Mouse (Mus musculus): Measurements from ENCODE around the gene Yif1a.

Yif1a gene

DNA sequence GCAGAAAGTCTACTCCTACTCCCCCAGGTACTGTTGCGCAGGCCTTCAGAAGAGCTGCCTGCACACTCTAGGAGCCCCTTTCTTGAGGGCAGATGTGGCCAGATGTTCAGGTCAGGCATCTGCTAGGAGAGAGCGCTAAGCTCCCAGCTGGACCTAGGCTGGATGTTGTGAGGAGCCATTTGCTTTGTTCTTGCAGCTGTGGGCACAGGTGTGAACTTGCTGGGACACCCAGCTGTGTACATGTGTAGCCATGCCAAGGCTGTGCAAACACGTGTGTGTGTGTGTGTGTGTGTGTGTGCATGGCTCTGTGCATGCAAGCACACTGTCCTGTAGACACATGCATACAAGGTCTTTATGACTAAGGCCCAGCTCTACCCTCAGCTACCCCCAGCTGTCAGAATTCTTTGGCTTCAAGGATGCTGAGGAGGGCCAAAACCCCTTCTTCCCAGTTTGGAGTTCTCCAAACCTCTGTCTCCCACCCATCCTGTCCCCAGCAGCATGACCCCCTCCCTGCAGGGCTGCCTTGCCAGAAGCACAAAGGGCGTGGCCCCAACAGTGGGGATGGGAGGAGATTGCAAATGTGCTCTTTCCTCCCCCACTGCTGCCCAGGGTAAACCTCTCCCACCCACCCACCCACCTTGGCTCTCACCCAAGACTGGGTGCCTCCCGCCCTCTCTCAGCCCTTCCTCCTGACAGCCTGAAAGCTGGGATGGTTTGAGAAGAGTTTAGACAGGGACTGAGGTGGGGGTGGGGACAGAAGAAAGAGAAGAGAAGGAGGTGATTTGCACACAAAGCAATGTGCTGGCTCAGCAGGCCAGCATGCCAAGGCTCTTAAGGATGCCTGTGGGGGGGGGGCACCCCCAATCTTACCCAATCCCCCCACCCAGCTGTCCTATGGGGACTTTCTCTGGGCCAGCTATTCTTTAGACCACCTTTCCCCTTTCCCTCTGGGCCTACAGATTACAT, 27.7 kb upstream of the Yif1a start:
- DNase-seq, result no peak

DNA sequence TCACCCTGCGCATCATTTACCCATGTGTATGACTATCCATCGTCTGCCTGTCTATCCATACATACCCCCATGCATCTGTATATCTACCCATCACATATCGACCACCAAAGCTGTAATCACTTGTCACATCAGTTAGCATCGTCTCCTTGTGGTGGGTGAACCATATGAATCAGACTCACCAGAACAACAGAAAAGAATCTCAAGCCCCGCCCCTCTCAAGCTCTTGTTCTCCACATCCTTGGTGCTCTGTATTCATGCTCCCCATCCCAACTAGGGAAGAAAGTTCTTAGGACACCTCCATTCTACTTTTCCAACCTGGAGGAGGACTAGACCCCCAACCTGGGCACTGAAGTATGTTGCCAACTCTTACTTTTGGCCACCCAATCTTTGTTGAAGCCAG, 26.3 kb upstream of the Yif1a start:
- DNase-seq, result no peak

DNA sequence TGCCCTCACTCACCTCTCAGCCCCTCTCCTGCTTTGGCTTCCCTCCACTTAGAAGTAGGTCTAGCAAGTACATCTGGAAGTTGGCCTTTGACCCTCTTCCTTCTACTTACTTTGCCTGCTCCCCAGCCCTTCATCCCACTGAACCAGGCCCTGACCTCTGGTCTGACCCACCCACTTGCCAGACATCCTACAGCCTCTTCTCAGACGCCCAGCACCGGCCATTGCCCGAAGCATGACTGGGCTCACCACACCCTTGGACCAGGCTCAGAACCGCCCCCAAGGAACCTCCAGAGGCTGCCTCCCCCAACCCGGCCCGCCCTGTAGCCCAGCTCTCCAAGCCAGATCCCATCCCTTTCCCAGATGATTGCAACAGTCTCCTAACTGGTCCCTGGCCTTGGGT, 25.9 kb upstream of the Yif1a start:
- DNase-seq, result no peak

DNA sequence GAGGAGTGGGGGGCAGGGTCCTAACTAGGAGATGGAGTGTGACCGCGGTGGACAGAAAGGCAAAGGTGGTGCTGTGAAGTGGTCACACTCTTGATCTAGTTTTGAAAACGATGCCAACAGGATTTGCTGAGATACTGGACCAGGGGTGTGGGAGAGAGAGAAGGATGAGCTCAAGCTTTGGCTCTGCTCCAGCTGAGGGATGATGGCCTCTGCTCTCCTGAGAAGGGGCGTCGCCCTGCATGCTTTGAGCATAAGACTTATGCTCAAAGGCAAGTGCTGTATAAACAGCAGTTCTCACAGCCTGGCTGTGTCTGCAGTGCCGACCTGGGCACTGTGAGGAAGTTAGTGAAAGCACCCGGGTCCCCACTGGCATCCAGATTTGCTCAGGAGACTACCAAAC, 23.2 kb upstream of the Yif1a start:
- no peak for DNase-seq

DNA sequence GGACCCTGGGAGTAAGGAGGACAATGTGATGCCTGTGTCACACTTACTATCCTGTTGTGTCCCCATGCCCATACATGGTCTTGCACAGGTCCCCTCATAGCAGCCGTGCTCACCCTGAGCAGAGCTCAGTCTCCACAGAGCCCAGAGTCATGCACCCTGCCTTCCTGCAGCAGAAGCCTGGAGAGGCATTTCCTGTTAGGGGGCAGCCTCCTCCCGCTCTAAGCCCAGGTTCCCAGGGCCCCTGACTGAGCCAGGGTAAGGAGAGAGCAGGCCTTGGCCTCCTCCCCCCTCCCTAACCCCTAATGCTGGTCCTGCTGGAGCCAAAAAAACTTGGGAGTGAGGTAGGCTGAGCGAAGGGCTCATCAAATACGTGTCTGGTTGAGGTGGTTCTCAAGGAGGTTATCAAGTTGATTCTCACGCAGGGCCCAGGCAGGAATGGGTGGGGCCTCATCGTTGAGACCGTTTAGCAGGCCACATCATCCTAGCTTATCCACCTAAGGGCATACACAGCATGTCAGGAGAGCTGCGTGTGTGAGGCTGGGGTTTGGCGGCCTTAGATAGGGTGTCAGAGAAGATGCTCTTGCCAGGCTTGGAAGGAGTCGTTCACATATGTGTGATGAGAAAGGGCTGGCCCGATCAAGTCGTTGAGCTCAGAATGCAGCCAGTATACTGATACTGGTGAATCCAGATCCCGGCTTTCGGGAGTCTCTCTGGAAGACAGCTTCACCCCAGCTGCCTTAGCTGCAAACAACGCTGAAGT, 21.1 kb upstream of the Yif1a start:
- DNase-seq, result no peak

DNA sequence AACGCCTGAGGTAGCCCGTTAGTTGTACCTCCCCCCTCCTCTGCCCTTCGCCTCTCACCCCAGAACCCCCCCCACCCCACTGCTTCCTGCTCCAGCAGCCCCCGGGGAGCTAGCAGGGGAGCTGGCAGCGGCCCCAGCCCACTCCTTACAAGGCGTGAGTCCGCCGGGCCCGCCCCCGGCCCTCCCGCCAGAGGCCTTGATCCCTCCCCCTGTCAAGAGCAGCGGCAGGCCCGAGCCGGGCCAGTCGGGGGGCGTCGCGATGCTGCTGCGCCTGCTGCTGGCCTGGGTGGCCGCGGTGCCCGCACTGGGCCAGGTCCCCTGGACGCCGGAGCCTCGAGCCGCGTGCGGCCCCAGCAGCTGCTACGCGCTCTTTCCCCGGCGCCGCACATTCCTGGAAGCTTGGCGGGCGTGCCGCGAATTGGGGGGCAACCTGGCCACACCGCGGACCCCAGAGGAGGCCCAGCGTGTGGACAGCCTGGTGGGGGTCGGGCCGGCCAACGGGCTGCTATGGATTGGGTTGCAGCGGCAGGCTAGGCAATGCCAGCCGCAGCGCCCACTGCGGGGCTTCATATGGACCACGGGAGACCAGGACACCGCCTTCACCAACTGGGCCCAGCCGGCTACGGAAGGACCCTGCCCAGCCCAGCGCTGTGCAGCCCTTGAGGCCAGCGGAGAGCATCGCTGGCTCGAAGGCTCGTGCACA, 20.3 kb upstream of the Yif1a start, which contains the start of gene Cd248:
Cd248 (plus strand) TSS at position 212 of the 703 bp plus-strand sequence.
- no peak for DNase-seq

DNA sequence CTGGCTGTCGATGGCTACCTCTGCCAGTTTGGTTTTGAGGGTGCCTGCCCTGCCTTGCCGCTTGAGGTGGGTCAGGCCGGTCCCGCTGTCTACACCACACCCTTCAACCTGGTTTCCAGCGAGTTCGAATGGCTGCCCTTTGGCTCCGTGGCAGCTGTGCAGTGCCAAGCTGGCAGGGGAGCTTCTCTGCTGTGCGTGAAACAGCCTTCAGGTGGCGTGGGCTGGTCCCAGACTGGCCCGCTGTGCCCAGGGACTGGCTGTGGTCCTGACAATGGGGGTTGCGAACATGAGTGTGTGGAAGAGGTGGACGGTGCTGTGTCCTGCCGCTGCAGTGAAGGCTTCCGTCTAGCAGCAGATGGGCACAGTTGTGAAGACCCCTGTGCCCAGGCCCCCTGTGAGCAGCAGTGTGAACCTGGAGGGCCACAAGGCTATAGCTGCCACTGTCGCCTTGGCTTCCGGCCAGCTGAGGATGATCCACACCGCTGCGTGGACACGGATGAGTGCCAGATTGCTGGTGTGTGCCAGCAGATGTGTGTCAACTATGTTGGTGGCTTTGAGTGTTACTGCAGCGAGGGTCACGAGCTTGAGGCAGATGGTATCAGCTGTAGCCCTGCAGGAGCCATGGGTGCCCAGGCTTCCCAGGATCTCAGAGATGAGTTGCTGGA, 19.6 kb upstream of the Yif1a start:
- DNase-seq, result peak; percentile 45

DNA sequence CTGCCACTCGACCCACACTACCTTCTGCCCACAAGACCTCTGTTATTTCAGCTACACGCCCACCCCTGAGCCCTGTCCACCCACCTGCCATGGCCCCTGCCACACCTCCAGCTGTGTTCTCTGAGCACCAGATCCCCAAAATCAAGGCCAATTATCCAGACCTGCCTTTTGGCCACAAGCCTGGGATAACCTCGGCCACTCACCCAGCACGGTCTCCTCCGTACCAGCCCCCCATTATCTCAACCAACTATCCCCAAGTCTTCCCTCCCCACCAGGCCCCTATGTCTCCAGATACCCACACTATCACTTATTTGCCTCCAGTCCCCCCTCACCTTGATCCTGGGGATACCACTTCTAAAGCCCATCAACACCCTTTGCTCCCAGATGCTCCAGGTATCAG, 18.9 kb upstream of the Yif1a start:
- no peak for DNase-seq

DNA sequence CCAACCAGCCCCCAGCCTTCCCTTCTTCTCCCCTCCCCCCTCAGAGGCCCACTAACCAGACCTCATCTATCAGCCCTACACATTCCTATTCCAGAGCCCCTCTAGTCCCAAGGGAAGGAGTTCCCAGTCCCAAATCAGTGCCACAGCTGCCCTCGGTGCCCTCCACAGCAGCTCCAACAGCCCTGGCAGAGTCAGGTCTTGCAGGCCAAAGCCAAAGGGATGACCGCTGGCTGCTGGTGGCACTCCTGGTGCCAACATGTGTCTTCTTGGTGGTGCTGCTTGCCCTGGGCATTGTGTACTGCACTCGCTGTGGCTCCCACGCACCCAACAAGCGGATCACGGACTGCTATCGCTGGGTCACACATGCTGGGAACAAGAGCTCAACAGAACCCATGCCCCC, 18.4 kb upstream of the Yif1a start:
- DNase-seq, result no peak

DNA sequence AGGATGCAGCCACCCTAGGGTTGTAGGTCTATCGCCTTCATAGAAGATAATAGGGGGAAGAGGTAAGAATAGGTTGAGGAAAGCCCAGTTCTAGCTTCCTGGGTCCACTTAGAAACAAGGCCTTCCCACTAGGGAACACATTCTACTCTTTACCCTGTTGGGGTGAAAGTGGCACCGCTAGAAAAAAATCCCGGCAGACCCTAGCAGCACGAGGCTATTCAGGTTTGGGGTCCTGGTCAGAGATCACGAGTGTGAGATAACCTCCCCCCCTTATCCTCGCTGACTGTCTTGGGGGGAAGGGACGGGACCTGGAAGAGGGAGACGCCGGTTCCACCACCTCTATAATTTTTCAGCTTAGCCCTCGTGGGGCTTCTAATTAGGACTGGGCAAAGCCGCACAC, 17.3 kb upstream of the Yif1a start:
- no peak for DNase-seq

DNA sequence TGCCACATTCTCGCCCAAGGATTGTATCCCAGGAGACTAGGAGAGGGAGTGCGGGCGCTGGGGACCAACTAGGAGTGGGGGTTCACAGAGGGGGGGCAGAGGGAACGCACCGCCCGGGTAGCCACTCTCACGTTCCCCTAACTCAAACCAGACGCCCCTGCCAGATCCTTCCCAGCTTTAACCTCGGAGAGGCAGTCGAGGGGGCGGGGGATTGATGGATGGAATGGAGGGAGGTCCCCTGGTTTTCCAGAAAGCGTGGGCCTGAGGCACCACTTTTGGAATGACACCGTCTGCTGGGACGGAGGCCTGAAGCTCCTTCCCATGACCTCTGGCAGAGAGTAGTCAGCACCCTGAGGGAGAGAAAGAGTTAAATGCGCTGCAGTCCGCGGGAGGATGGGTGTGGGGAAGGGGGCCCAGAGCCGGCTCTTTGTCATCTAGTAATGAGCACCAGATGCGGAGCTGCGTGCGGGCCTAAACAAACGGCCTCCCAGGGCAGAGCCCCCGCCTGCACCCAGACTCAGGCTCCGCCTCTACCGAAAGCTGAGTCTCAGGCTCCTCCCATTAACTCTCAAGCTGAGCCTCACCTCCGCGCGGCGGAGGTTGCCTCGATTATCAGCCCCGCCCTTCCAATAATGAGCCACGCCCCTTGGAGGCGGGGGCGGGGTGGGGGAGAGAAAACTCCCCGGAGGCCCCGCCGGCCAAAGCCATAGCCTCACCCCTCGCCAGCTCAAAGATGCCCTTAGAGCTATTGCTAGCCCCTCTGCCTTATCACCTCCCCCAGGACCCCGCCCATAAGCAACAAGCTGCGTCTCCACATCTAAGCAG, 16.6 kb upstream of the Yif1a start:
- peak; percentile 65 for DNase-seq

DNA sequence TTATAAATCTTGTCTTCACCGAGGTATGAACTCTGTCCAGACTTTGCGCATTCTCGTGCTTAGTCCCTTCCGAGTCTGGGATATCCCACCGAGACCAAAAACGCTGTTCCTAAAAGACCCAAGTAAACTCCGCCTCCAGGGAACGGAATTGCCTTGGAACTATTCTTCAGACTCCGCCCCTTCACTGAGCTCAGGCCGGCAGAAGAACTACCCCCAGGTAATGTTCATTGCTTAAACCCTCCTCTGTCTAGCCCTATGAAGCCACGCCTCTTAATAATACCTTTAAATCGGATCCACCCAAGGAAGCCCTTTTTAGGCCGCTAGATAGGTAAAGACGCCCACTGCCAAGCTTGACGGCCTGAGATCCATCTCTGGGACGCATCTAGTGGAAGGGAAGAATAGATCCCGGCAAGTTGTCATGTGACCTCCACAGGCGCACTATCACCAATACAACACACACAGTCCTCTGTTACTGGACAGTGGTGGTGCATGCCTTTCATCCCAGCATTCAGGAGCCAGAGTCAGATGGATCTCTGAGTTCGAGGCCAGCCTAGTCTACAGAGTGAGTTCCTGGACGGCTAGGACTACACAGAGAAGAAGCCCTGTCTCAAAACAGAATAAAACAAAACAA, 15.8 kb upstream of the Yif1a start:
- peak; percentile 41 for DNase-seq

DNA sequence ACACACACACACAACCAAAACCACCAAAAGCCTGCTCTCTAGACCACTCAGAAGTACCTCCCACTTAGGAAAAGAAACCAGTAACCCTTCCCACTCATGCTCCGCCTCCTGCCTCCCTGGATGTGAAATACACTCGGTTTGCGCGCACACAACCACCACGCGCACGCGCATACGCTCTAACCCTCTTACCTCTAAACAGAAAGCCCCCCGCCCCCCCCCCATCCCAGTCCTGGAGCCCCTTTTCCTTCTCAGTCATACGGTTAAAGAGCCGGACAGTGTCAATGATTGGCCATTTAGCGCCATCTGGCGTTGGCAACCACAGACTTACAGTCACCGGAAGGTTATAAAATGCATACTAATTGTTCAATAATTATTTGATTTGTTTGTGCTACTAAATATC, 15.3 kb upstream of the Yif1a start:
- peak; percentile 64 for DNase-seq

DNA sequence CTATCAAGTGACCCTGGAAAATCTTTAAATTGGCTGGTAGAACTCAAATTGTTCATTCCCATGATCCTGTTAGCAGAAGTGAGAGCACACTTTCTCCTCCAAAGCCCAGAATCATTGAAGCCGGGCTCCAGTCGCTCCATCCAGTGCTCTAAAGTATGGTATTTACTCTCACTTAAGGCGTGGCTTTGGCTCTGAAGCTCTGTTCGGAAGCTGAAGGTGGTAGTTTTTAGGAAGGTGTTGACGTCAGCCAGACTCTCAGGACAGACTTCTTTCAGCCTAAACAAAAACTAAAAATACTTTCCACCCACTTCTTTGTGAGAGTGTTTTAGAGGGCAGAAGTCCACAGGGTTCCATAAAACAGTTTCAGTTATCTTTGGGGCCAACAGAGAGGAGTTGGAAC, 14.8 kb upstream of the Yif1a start:
- no peak for DNase-seq

DNA sequence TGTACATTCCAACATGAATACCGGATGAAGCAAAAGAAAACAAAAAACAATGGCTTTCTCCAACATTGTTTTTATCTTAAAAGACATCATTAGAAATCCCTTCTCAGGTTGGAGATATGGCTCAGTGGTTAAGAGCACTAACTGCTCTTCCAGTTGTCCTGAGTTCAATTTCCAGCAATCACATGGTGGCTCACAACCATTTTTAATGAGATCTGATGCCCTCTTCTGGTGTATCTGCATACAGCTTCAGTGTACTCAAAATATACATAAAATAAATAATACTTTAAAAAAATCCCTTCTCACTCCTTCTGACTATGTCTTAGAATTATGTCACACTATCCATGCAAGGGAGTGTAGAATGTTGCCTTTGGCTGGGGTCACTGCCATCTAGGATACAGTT, 9.1 kb upstream of the Yif1a start:
- no peak for DNase-seq

DNA sequence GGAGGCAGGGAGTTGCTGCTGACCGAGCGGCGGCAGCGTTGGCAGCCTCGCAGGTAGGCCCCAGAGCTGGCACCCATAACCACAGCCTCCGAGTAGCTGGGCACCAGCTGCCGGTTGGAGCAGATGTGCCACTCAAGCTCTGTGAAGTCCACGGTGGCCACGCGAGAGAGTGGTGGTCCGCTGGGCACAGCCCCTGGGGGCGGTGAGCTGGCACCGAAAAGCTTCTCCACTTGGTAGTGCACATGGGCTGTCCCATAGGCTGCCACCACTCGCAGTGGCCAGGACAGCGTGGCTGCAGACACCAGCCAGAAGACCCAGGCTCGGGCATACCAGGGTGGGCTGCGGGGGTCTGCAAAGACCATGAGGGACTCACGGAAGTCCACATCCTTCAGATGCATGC, 6.3 kb upstream of the Yif1a start:
- no peak for DNase-seq

DNA sequence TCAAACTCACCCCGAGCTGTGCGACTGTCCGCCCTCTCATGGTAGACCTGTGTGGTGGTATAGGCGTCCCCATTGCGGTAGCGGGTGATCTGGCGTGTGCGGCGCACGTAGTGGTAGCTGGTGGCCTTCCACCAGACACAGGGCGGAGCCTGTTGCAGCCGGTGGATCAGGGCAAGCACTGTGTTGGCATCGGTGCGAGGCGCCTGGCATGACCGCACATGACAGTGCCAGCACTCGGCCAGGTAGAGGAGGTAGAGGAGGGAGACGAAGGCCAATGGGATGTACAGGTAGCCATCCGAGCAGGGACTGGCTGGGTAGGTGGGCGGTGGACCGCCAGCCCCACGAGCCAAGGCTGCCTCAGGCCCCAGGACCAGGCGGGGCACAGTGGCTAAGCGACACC, 5.7 kb upstream of the Yif1a start:
- DNase-seq, result peak; percentile 65

DNA sequence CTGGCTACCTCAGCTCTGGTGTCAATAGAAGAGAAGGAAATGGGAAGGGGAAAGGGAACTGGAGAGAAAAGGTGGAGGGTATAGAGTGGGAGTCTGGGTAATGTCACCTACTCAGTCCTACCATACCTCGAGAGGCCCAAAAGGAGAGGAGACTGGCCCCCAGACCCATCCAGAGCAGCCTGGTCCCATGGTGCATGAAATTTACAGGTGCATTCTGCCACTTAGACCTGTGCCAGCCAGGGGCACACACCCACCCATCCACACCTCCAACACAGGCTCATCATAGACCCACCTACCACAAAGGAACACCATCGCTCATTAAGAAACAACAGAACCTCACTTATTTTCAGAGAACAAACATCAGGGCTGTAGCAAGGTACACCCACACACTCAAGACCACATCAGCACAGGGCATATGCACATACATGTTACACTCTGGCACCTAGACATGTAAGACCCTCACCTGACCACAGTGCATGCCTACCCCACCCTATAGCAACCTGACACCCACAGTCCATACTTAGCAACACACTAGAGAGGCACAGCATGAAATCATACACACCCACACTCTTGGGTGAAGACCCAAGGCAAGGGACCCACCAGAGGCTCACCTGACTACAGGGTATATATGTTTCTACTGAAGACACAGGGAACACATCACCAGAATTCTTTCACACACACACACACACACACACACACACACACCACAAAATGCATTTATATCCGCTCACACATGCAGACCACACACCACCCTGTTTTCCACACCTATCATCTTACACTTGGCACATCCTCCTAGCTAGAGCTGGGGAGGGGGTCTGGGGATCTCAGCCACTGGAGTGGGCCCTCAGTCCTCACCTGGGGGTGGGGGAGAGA, 4.1 kb upstream of the Yif1a start:
- peak; percentile 73 for DNase-seq

DNA sequence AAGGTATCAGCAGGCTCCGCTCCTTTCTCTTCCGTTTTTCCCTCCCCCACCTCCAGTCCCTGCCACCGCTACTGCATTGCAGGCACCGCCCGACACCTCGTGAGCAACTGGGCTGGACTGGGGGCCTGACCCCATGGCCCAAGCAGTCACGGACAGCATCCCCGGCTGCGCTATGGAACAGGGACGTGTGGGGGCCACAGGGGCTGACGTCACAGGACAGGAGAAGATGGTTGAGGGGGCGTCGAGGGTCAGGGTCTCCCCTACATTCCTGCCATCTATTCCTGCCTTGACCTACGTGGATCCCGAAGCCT, 3.5 kb upstream of the Yif1a start:
- DNase-seq, result no peak

DNA sequence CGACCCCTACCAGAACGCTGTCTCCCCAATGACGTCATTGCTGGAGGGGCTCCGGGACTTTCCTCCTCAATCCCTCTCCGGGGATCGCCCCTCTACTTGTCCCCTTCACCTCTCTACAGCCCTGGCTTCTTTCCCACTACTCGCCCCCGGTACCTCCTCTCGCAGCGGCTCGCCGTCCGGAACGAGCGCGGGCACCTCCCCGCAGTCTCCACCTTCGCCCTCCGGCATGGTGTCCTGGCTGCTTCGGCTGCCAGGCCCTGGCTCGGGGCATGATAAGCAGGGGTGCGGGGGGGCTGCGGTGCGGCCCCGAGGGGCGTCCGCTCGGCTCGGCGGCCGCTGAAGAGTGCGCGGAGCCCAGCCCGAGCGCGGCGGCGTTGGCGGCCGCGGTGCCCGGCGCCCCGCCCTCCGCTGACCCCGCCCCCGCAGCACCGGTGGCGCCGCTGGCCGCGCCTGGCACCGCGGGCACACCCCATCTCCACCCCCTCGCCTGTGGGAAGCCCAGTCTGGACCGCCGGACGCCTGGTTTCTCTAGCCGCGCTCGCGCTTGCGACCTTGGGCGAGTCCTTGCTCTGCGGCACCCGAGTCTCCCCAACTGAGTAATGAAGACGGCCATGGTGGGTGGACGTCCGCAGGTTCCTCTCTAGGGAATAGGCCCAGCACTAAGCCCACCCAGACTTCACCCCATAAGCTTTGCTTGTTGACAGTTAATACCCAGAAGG, 3.0 kb upstream of the Yif1a start, which contains the start of gene Tmem151a:
Tmem151a (minus strand) TSS at position 387 of the 719 bp plus-strand sequence.
- peak; percentile 74 for DNase-seq
